Mouse (Mus musculus) inflammation-experienced regulatory T-cells, adult 6 months (primary cell): ENCODE data around the gene Lpp. TPM values are rescaled to one million over a fixed set of nuclear protein-coding genes. Genes with fewer than 3 reads are reported as not detected.
A peak's percentile ranks its signal among the peaks of the same experiment; 100 is the strongest.
"Not testable (repeated sequence)": the region's sequence is repeated elsewhere in the genome, so short reads cannot be mapped to it uniquely, and the experiment has no call there.

Source experiments
- ATAC-seq: one replicate; pipeline ENCODE4 v1.8.0; 2017
- polyA plus RNA-seq, 3 experiments: library from polyadenylated mRNA; unstranded; fragments of 100-300 nt; shearing (Covaris generic); gene quantifications; one replicate each; pipeline ENCODE4 v1.2.1; 2017

The Lpp gene
- polyA plus RNA-seq, 3 experiments from 2014 or later, result 13.0 to 22.8 (median 20.9) TPM

DNA sequence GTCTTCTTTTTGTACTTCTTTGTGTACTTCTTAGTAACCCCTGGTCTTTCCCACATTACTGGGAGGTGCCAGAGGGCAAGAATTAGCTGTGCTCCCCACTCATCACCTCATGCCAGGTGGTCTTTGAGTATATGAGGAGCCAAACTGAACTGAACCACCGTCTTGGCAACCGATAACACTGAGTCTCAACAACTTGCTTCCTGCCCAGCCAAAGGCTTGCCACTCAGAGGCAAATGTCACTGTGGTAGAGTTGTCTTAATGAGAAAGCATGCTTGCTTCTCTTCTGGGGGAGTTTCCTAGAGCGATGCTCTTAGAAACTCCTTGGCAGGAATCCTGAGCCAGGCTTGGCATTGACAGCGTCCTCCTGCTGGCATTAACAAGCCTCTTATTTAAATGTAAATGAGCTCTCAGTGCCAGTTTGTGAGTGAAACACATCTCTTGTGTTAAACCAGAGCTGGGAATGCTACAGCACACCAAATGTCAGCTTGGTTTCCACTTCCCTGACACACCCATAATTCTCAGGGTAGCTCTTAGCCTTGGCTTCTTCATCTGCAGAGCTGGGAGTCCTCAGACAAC, 623.0 kb downstream of the Lpp start:
- no peak for ATAC-seq

DNA sequence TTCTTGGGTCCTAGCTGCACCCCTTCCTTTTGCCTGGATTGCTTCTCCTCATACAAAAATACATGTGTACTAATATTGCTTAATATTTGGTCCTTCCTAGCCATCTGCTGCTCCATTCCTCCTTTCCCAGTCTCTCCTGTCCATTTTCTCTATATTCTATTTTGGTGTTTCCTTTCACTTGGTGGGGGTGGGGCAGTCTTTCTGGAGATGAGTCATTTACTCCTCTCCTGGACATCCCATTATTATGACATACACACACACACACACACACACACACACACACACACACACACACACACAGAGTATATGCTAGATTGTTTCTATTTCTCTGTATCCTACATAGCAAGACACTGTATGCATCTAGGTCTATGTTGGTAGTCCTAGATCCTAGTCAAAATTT, 623.7 kb downstream of the Lpp start:
- ATAC-seq, result no peak

GRCm38 (mm10) chr16:25021743-25022359, 628.5 kb downstream of the Lpp start:
- not testable (repeated sequence) for ATAC-seq

DNA sequence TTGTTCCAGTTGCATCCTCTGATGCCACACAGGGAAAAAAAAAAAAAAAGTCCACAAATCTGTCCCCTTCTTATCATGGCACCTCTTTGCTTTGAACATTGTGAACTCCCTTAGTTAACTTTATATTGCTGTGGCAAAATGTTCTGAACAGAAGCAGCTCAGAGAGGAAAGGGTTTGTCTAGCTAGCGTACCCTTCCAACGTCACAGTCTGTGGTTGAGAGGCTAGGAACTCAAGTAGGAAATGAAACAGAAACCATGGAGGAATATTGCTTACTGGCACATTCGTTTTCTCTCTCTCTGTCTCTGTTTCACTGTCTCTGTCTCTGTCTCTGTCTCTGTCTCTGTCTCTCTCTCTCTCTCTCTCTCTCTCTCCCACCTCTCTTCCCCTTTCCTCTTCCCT, 631.3 kb downstream of the Lpp start:
- peak; percentile 83 for ATAC-seq

GRCm38 (mm10) chr16:25026191-25026590, 632.9 kb downstream of the Lpp start:
- no peak for ATAC-seq

DNA sequence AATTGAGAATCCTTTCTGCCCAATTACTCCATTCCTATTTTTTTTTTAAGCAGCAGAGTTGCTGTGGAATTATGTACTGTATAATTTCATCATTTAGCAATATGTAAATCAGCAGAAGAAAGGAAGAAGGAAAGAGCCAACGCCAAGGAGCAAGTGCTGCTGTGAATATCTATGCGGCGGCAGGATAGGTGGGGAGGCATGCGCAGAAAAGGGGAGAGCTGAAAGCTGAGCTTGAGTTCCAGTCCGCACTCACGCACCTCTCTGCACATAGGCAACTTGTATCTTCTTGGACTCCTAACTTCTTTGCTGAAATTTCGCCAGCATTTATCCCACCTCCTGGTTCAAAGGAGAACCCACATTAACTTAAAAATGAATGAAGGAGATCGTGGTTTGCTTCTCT, 636.2 kb downstream of the Lpp start:
- no peak for ATAC-seq

GRCm38 (mm10) chr16:25037361-25037760, 644.1 kb downstream of the Lpp start:
- ATAC-seq, result no peak

- no peak for ATAC-seq
Measured at GRCm38 (mm10) chr16:25038529-25038928, 645.2 kb downstream of the Lpp start.

- no peak for ATAC-seq
Measured at GRCm38 (mm10) chr16:25039904-25040303, 646.6 kb downstream of the Lpp start.

GRCm38 (mm10) chr16:25041165-25041564, 647.9 kb downstream of the Lpp start:
- ATAC-seq, result no peak

- no peak for ATAC-seq
Measured at GRCm38 (mm10) chr16:25041855-25042529, 648.7 kb downstream of the Lpp start.
